Mouse (Mus musculus) liver, embryonic 15.5 days (tissue): ENCODE measurements around the gene Myo16. TPM values are rescaled to one million over a fixed set of nuclear protein-coding genes. Genes with fewer than 3 reads are reported as not detected.

Source experiments
- ATAC-seq: fragments of 200-750 bp; cut with Nextera tagmentation; 2 replicates; pipeline ENCODE4 v1.8.0; 2017; ENCODE audit warnings: moderate number of reproducible peaks, mild to moderate bottlenecking, moderate library complexity; ENCODE audit not compliant: insufficient read depth
- H3K27ac ChIP-seq: fragments of 300-500 bp; sonication (generic); replicated peaks from 2 replicates; pipeline ENCODE4 v1.5.1; 2015; ENCODE audit warnings: mild to moderate bottlenecking, inconsistent platforms
- H3K27me3 ChIP-seq: fragments of 300-500 bp; sonication (generic); 2 replicates; pipeline ENCODE4 v1.6.1; 2015; ENCODE audit warnings: mild to moderate bottlenecking, inconsistent platforms
- H3K36me3 ChIP-seq: fragments of 300-500 bp; sonication (generic); replicated peaks from 2 replicates; pipeline ENCODE4 v1.6.1; 2015; ENCODE audit warnings: moderate library complexity, mild to moderate bottlenecking, inconsistent platforms
- H3K4me1 ChIP-seq: fragments of 300-500 bp; sonication (generic); replicated peaks from 2 replicates; pipeline ENCODE4 v1.6.1; 2015; ENCODE audit warnings: inconsistent platforms
- H3K4me2 ChIP-seq: fragments of 300-500 bp; sonication (generic); 2 replicates; pipeline ENCODE4 v1.6.1; 2015; ENCODE audit warnings: moderate library complexity, mild to moderate bottlenecking, inconsistent platforms
- H3K4me3 ChIP-seq: fragments of 300-500 bp; sonication (generic); replicated peaks from 2 replicates; pipeline ENCODE4 v1.5.1; 2015; ENCODE audit warnings: mild to moderate bottlenecking, inconsistent platforms
- H3K9ac ChIP-seq: fragments of 300-500 bp; sonication (generic); 2 replicates; pipeline ENCODE4 v1.6.1; 2015; ENCODE audit warnings: moderate library complexity, mild to moderate bottlenecking, inconsistent platforms
- H3K9me3 ChIP-seq: fragments of 300-500 bp; sonication (generic); replicated peaks from 2 replicates; pipeline ENCODE4 v1.6.1; 2016; ENCODE audit warnings: inconsistent platforms
- WGBS: fragments of 180-500 bp; shearing (Covaris S2); methylation state at CpG from one replicate; pipeline ENCODE4 v1.1.7; 2015; ENCODE audit warnings: mixed read lengths; ENCODE audit not compliant: insufficient replicate concordance; 5-methylcytosine and 5-hydroxymethylcytosine counted together
- polyA plus RNA-seq: library from polyadenylated mRNA; unstranded; fragments of >200 nt; fragmentation: Nextera tagmentation; extraction: Ambion mirVana; gene quantifications from 2 replicates; pipeline ENCODE4 v1.2.1, GENCODE M21; 2015

The Myo16 gene
- polyA plus RNA-seq, 1 experiment from 2014 or later: 0.03 TPM

DNA sequence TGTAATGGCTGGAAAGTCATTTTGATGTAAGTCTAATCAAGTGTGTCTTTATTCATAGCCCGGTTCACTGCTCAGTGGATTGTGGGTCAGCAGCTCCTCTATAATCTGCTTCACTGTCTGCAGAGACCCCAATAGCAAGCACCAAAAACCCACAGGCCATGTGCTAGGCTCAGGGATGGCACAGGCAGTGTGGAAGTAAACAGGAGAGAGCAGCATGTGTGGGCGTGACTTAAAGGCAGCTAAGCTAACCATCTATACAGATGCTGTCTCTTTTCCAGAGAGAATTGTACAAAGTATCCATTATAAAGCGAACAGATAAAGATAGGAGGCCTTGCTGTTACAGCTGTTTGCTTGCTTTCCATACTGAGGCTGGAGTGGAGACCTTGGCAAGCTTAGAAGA is 358.4 kb downstream of the Myo16 start:
- H3K4me2 ChIP-seq: no peak overlapping the region
- no peaks in the 10 kb centered on the region for H3K27me3 ChIP-seq
- H3K4me3 ChIP-seq: no peak overlapping the region
- WGBS: 56% methylated on average over 3 of the region's 3 CpGs
- H3K9me3 ChIP-seq: no peaks in the 10 kb centered on the region
- no peak overlapping the region for H3K9ac ChIP-seq
- no peaks in the 10 kb centered on the region for H3K36me3 ChIP-seq
- no peak overlapping the region for H3K27ac ChIP-seq
- no peaks in the 10 kb centered on the region for H3K4me1 ChIP-seq
- no peak for ATAC-seq

DNA sequence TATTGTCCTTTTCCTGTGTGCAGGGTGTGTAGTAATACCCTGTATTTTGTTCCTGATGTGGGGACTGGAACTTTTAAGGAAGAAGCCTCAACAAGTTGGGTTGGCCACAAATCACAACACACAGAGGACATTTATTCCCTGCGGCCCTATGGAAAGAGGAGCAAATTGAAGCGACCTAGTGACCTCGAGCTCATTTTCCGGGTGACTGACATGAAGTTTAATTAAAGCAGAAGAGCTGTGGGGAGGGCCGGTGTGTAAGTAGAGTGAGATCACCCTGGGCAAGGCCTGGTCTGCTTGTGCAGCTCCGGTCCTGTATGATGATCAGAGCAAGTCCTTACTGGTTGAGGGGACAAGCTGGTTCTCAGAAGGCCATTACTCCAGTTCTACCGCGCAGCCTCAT is 363.7 kb downstream of the Myo16 start:
- ATAC-seq: no peak
- no peaks in the 10 kb centered on the region for H3K9me3 ChIP-seq

DNA sequence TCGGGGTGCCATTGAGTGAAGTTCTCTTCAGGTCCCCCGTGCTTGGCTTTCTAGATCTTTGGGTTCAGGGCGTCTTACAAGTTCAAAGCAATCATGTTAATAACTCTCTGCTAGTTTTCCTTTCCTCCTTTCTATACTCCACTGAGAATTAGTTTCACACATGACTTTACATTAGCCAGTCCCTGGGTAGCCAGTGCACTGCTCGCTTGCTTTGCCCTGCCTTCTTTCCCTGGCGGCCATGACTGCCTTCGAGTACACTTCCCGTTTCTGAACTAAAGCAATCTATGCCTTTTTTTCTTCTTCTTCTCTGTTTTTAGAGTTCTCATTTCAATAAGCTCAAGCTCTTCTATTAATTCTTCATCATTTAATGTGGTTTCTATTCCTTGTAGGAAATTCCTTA is 365.6 kb downstream of the Myo16 start:
- H3K4me1 ChIP-seq: no peaks in the 10 kb centered on the region
- no peak overlapping the region for H3K9ac ChIP-seq
- 44% methylated on average over 7 of the region's 7 CpGs for WGBS
- ATAC-seq: no peak
- H3K27ac ChIP-seq: no peak overlapping the region
- no peaks in the 10 kb centered on the region for H3K9me3 ChIP-seq
- no peak overlapping the region for H3K4me3 ChIP-seq
- H3K4me2 ChIP-seq: no peak overlapping the region
- H3K27me3 ChIP-seq: no peaks in the 10 kb centered on the region
- no peaks in the 10 kb centered on the region for H3K36me3 ChIP-seq

More for the DNA sequence above, 363.7 kb downstream of the Myo16 start:
- no peaks in the 10 kb centered on the region for H3K27me3 ChIP-seq
- no peaks in the 10 kb centered on the region for H3K4me1 ChIP-seq
- no peak overlapping the region for H3K4me2 ChIP-seq
- no peak overlapping the region for H3K9ac ChIP-seq
- no peaks in the 10 kb centered on the region for H3K36me3 ChIP-seq
- H3K27ac ChIP-seq: no peak overlapping the region
- no peak overlapping the region for H3K4me3 ChIP-seq
- 70% methylated on average over 8 of the region's 8 CpGs for WGBS

DNA sequence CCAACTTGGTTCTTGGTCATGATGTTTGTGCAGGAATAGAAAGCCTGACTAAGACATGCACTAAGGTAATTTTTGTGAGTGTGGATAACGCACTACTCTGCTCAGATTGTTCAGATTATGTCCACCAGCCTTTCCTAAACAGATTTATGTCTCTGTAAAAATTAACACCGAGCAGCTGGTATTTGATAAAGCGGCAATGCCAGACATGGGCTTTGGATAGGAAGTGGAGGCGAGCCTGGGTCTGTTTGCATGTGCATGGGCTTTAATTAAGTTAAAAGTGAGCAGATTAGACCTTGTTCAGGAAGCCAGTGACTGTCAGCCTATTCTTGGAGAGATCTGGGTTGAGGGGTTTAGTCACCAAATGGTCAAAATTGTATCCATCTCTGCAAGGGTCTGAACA is 367.8 kb downstream of the Myo16 start:
- H3K36me3 ChIP-seq: no peaks in the 10 kb centered on the region
- H3K27ac ChIP-seq: no peak overlapping the region
- H3K4me2 ChIP-seq: no peak overlapping the region
- no peaks in the 10 kb centered on the region for H3K27me3 ChIP-seq
- 48% methylated on average over 4 of the region's 4 CpGs for WGBS
- ATAC-seq: no peak
- no peaks in the 10 kb centered on the region for H3K9me3 ChIP-seq
- no peak overlapping the region for H3K9ac ChIP-seq
- H3K4me1 ChIP-seq: no peaks in the 10 kb centered on the region
- no peak overlapping the region for H3K4me3 ChIP-seq

DNA sequence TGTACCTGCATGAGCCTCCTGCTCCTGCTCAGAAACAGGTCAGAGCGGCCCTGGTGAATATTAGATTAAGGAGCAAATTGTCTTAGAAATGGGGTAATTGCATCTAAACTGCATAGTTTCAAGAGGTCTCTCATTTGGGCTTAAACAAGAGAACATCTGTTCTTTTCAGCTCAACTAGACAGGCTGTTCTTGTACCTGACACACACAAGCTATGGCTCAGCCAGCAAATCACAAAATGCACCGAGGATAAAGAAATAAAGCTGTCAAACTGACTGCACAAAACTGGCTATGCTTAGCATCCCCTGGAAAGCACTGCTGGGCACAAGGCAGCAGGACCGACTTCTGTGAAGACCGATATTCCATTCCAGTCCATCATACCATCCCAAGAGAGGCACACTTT is 372.0 kb downstream of the Myo16 start:
- Histone ChIP-seq H3K4me2 (no peak overlapping the region), H3K4me3 (no peak overlapping the region)
- ATAC-seq: no peak

DNA sequence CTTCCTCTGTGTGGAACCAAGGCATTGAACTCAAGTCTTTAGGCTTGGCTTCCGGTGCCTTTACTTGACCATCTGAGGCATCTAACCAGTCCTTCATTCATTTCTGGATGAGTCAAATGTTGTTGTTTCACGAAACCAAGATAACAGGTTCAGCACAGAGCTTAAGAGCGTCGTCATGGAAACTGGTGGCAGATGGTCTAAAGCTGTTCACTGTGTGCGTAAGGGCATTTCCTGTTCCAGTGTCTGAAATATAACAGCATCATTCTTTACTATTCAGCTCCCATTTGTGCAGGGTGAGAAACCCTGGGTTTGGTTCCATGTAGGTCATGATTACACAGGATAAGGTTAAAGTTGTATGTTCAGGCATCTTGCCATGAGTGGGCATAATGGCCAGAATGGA is 372.9 kb downstream of the Myo16 start:
- H3K4me1 ChIP-seq: no peaks in the 10 kb centered on the region
- ATAC-seq: no peak
- H3K36me3 ChIP-seq: no peaks in the 10 kb centered on the region
- H3K4me3 ChIP-seq: no peak overlapping the region
- 61% methylated on average over 5 of the region's 5 CpGs for WGBS
- no peak overlapping the region for H3K9ac ChIP-seq
- H3K27ac ChIP-seq: no peak overlapping the region
- H3K9me3 ChIP-seq: no peaks in the 10 kb centered on the region
- no peak overlapping the region for H3K4me2 ChIP-seq
- H3K27me3 ChIP-seq: no peaks in the 10 kb centered on the region

More for the DNA sequence above, 372.0 kb downstream of the Myo16 start:
- WGBS: 58% methylated on average over 4 of the region's 4 CpGs
- Histone ChIP-seq H3K9me3 (no peaks in the 10 kb centered on the region), H3K9ac (no peak overlapping the region), H3K27ac (no peak overlapping the region), H3K4me1 (no peaks in the 10 kb centered on the region), H3K36me3 (no peaks in the 10 kb centered on the region), H3K27me3 (no peaks in the 10 kb centered on the region)

DNA sequence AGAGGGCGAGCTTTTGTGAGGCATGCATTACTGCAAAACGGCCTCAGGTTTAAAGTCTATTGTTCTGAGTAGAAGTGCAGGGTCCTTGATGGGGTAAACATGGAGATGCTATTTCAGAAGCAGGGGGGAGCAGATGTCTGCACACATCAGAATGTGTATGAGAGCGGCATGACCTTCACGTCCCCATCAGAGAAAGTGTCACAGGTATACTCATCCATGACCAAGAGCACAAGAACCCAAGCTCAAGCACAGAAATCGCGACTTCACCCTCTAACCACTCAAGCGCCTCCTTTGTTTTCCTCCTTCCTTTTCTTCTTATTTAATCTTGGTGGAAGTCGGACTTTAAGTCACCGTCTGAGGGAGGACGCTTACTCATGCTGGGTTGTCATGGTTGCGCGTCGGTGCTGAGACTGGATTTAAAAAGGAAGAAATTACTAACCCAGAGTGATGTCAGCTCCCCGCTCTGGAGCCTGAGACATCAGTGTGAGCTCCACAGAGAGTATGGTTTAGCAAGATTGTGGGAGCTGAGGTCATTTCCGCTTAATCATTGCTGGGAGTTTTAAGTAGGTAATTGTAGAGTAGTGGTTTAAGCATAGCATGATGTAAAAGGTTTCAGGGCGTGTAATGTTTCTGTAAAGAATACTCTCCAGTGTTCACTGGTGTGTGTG is 381.0 kb downstream of the Myo16 start:
- H3K9ac ChIP-seq: no peak overlapping the region

DNA sequence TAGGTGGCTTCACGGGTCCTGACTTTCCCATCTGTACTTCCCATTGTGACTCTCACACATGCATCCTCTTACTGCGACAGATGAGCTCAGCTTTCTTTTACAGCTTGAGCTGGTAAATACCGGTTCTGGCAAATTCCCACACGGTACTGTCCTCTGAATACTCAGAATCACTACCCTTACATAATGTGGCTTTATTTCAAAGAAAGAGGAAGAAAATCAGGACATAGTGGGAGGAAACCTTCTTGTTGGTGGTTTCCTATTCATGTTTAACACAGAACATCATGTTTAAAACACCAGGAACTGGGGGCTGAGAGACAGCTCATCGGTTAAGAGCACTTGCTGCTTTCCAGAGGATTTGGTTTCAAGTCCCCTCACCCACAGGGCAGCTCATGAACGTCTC is 384.6 kb downstream of the Myo16 start:
- Histone ChIP-seq H3K9me3 (no peaks in the 10 kb centered on the region), H3K27ac (no peak overlapping the region), H3K4me3 (no peak overlapping the region), H3K27me3 (no peaks in the 10 kb centered on the region), H3K9ac (no peak overlapping the region), H3K4me1 (no peaks in the 10 kb centered on the region), H3K36me3 (no peaks in the 10 kb centered on the region), H3K4me2 (no peak overlapping the region)
- 12% methylated on average over 6 of the region's 6 CpGs for WGBS
- ATAC-seq: no peak

More for the DNA sequence above, 381.0 kb downstream of the Myo16 start:
- no peak overlapping the region for H3K4me3 ChIP-seq
- 55% methylated on average over 16 of the region's 16 CpGs for WGBS
- H3K27me3 ChIP-seq: no peaks in the 10 kb centered on the region
- ATAC-seq: no peak
- no peaks in the 10 kb centered on the region for H3K4me1 ChIP-seq
- H3K27ac ChIP-seq: no peak overlapping the region
- no peaks in the 10 kb centered on the region for H3K9me3 ChIP-seq
- no peak overlapping the region for H3K4me2 ChIP-seq
- H3K36me3 ChIP-seq: no peaks in the 10 kb centered on the region

DNA sequence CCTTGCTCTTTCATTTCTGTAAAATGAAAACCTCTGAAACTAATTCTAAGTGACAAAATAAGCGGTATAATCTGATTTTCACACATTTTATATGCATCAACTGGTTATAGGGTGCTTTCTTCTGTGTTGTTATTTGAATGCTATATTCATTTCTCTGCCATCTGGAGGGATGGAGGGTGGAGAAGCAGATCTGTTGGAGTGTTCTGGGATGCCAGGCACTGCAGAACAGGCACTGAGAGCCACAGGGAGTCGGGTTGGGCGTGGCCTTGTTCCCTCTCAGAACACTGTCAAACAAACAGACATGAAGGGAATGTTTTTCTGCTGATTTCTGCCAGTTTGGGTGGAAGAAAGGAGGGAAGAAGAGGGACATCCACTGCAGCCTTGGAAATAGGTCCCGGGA is 386.0 kb downstream of the Myo16 start:
- Histone ChIP-seq H3K4me1 (no peaks in the 10 kb centered on the region), H3K4me3 (no peak overlapping the region), H3K27ac (no peak overlapping the region), H3K4me2 (no peak overlapping the region), H3K9ac (no peak overlapping the region), H3K36me3 (no peaks in the 10 kb centered on the region), H3K27me3 (no peaks in the 10 kb centered on the region), H3K9me3 (no peaks in the 10 kb centered on the region)
- ATAC-seq: no peak
- WGBS: 54% methylated on average over 4 of the region's 4 CpGs

DNA sequence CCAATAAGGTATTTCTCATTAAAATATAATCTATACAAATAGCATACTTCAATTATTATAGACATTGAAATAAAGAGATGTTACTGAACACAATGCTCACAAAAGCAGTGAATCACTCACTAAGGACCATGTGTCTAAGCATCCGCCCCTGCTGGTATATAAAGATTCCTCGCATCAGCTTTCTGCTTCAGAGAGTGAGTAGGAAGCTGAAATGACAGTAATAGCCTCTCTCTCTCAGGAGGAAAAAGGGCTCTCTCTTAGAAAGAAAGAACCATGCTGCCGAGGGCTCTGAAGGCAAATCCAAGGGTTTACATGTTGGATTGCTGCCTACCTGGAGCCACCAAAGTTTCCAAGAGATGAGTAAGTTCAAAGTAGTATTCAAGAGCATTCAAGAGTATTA is 392.2 kb downstream of the Myo16 start:
- Histone ChIP-seq H3K27ac (no peak overlapping the region), H3K9me3 (no peaks in the 10 kb centered on the region), H3K27me3 (0 out of 2 replicates have a peak, but pooled peaks cover 3% of the 10 kb centered on the region), H3K4me2 (no peak overlapping the region), H3K4me1 (no peaks in the 10 kb centered on the region), H3K4me3 (no peak overlapping the region), H3K36me3 (no peaks in the 10 kb centered on the region), H3K9ac (no peak overlapping the region)
- ATAC-seq: no peak
- 67% methylated on average over 3 of the region's 3 CpGs for WGBS

DNA sequence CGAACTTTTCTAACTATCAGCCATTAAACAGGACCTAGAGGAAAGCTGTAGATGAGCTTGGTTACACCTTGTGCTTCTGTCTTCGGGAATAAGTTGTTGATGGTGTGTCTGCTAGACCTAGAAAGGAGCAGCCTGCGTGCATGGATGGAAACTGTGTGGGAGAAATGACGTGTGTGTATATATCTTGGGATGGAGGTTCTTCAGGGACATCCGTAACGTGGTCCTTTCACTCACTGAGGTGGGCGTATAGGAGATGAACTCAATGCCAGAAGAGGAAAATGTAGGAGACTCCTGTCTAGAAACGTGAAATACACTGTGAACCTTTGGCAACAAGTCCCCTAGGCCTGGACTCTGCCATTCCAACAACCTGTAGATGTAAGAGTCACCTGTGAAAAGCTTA is 392.8 kb downstream of the Myo16 start:
- ATAC-seq: no peak
- WGBS: 62% methylated on average over 8 of the region's 8 CpGs
- Histone ChIP-seq H3K27ac (no peak overlapping the region), H3K4me2 (no peak overlapping the region), H3K4me3 (no peak overlapping the region), H3K36me3 (no peaks in the 10 kb centered on the region), H3K4me1 (no peaks in the 10 kb centered on the region), H3K9ac (no peak overlapping the region), H3K9me3 (no peaks in the 10 kb centered on the region), H3K27me3 (0 out of 2 replicates have a peak, but pooled peaks cover 3% of the 10 kb centered on the region)

DNA sequence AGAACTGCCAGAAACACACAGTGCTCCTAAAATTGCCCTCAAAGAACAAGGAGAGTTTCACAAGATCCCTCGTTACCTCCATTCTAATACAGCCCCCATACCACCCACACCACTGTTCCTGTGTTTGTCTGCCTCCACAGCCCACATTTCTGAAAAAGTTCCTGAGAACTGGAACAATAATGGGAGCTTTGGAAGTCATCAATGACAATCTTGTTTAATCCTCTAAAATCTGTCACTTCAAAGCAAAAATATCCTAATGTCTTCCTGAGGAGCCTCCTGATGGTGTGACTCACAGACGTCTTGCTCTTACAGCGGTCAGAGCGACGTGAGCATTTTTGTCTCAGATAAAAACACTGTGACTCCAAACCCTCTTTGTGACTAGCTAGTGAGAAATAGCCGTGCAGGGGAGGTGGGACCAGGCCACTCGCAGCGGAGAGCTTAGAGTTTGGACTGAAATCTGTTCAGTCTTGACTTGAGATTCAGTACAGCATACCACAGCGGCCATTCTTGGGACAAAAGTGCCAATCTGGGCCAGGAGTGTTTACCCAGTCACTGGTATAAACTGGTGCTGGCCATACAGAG is 394.4 kb downstream of the Myo16 start:
- WGBS: 60% methylated on average over 9 of the region's 9 CpGs
- Histone ChIP-seq H3K27ac (no peak overlapping the region), H3K4me1 (no peaks in the 10 kb centered on the region), H3K9ac (no peak overlapping the region), H3K27me3 (0 out of 2 replicates have a peak, but pooled peaks cover 3% of the 10 kb centered on the region), H3K36me3 (no peaks in the 10 kb centered on the region), H3K9me3 (no peaks in the 10 kb centered on the region), H3K4me3 (no peak overlapping the region), H3K4me2 (no peak overlapping the region)
- no peak for ATAC-seq
